Mouse (Mus musculus): Measurements from ENCODE around the gene Olfr676.

- TF ChIP-seq POLR2A (IDR thresholded peaks at IDR 0.05; ENCODE audit: control insufficient read depth, extremely low read depth, insufficient read depth, low read length, poor library complexity): no peak
- no peak for TF ChIP-seq CTCF (IDR thresholded peaks at IDR 0.05; ENCODE audit: borderline replicate concordance, control insufficient read depth, extremely low read depth, insufficient read depth, low read length, poor library complexity)
Observed at GRCm38 (mm10) chr7:105022530-105022929, 10.0 kb upstream of the Olfr676 start.
